Mouse (Mus musculus): ENCODE measurements around the gene Gm13043.
"Not testable (repeated sequence)": the region's sequence is repeated elsewhere in the genome, so short reads cannot be mapped to it uniquely, and the experiment has no call there.

Gm13043 gene

DNA sequence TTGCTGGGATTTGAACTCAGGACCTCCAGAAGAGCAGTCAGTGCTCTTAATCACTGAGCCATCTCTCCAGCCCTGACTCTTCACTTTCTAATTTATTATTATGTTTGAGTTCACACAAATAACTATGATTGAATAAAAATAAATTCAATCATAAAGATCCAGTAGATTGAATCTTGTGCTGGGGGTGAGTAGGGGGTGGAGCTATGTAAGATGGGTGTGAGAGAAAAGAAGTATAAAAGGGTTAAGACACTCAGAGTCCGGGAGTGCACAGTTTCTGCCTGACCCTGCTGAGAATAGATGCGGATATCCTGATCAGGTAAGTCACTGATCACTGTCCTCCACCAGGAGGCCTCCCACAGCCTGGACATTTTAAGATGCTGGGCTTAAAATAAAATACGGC is at the start of gene Gm13043:
Gm13043 (plus strand) TSS at position 301 of the 400 bp plus-strand sequence.
- DNase-seq = no peak

DNA sequence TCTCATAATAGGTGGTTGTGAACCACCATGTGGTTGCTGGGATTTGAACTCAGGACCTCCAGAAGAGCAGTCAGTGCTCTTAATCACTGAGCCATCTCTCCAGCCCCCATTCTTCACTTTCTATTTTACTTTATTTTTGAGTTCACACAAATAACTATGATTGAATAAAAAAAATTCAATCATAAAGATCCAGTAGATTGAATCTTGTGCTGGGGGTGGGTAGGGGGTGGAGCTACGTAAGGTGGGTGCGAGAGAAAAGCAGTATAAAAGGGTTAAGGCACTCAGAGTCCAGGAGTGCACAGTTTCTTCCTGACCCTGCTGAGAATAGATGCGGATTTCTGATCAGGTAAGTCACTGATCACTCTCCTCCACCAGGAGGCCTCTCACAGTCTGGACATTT is 24.5 kb downstream of the Gm13043 start, which contains the start of gene Gm13040:
Gm13040 (plus strand) TSS at position 301 of the 400 bp plus-strand sequence.
- not testable (repeated sequence) for DNase-seq

DNA sequence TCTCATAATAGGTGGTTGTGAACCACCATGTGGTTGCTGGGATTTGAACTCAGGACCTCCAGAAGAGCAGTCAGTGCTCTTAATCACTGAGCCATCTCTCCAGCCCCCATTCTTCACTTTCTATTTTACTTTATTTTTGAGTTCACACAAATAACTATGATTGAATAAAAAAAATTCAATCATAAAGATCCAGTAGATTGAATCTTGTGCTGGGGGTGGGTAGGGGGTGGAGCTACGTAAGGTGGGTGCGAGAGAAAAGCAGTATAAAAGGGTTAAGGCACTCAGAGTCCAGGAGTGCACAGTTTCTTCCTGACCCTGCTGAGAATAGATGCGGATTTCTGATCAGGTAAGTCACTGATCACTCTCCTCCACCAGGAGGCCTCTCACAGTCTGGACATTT is 40.3 kb downstream of the Gm13043 start, which contains the start of the genes BC080695 and Gm13057:
BC080695 (plus strand) TSS at position 301 of the 400 bp plus-strand sequence.
Gm13057 (plus strand) TSS at position 310 of the 400 bp plus-strand sequence.
- DNase-seq = not testable (repeated sequence)

Data from cerebellum, adult 9-10 months (tissue).